Mouse (Mus musculus): Measurements from ENCODE around the gene Tmem273.

Gene Tmem273

DNA sequence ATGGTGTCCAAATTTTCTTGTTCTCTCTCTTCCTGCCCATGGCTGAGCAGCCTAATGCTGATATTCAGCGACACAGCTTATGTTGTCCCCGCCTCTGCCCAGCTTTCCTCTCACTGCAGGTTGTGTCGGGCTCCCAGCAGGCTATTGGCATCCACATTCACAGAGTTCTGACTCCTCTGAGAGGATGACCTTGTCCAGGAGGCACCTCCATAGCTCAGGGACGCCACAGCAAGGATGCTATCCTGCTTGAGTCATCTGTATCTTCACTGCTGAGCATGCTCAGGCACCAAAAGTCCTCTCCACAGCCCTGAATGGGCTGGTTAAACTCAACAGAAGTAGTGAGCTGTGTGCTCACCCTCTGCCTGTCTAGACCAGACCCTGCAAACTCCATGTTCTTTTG, 29.2 kb downstream of the Tmem273 start:
- DNase-seq, result no peak

DNA sequence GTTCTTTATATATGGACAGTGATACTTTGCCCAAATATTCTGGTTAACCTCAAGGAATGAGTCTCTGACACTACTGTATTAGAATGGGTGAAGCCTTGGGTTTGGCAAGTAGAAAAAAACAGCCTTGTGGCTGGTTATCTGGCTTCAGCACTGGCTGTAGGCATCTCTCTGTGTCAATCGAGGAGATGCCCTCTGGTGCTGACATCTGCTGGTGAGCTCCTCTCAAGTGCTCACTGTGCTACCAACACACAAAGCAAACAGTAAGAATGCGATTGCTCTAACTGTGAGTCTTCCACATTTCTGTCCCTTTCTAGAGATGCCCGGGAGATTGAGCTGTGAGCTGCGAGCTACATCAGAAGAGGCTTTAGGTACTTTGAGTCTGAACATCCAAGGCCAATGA, 30.8 kb downstream of the Tmem273 start:
- no peak for DNase-seq

DNA sequence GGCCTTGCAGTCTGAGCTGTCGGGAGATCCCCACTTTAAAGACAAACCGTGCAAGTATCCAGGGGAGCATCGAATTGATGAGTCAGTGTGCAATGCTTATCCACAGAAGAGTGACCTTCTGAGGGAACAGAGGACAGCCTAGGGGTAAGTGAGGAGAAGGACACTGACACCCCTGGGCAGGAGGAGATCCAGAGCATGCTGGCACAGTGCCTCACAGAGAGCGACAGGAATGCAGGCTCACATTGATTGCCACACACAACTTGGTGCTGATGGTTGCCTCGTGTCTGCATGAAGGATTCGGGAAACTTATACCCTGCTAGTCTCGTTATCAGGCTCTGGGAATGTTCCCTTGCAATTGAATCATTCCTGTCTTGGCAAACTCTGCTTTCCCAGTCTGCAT, 31.5 kb downstream of the Tmem273 start:
- DNase-seq, result no peak

DNA sequence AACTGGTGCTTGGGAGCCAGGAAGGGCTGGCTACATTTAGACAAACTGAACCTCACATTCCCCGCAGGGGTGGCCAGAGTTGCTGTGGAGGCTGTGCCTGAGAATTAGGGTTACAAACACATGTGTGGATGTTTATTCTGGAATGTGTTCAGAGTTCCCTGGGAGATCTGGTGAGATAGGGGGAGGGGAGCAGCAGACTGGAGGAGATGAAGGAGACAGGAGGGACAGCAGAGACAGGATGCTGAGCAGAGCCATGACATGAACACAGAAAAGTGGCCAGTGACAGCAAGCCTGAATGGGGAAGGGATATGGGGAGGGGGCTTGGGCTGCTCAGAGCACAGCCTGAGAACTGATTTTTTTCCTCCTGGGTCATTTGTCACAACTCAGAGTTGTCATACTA, 33.5 kb downstream of the Tmem273 start:
- no peak for DNase-seq

DNA sequence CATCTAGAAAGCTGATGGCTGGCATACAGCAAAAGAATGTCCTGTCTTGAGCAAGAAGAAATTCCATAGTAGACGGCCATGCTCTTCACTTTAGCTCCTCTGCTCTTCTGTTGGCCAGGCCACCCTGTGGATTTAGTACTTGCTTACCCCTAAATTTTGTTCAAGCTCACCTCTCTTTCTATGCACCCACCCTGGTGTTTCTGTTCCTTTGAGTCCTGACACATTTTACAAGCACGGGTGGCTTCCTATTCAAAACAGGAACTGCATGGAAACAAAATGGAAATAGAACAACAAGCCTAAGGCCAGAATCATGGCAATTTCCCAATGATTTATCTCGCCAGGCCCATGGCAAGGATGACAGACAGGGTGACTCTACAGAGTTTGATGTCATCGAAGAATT, 37.0 kb downstream of the Tmem273 start:
- no peak for DNase-seq

DNA sequence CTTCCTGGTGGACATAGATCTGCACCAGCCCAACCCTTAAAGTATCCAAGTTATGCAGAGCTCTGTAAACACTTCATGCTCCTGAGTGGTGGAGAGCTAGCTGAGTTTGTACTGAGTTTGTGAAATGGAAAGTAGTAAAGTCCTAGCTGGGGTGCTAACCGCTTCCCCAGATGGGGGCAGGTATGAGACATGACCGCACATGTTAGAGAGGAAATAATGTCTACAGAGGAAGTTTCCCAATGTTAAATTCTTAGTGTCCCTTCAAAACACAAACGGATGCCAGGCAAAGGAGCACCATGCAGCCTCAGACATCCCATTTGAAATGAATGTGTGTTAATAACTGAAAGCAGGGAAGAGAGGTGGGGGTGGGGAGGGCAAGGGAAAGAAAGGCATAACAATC, 38.1 kb downstream of the Tmem273 start:
- no peak for DNase-seq

DNA sequence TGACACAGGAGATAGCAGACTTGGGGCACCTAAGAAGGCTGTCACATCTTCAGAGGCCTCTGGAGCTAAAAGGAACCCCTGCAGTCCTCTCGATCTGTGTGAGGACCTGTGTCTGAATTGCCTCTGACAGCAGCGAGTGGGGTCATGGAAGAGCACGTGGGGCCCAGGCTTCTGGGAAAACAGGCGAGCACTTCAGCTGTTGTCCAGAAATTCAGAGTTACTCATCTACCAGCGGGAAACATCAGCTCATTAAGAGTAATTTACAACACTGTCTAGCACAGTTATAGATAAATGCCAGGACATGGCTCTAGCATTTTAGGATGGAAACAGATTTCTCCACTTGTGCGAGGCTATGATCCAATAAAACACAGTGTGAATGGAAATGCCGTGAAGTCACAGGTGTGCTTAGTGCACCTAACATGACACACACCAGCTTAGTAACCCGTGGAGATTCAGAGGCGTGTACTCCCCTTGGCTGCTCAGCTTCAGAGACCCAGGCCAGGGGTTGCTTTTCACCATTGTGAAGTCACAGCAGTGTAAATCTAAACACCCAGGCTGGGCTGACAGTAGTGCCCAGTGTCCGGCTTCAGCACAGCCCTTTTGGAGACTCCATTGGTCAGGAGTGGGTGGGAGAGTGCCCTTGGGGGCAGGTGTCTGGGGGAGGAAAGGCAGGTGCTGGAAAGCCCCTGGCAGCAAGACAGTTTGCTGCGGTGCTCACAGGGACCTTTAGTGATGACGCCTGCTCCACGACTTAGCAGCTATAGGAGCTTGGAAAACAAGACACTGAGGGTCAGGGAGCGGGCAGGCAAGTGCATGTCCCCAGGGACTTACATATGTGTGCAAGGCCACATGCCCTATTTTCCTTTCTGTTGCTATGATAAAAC, 38.7 kb downstream of the Tmem273 start:
- no peak for DNase-seq

DNA sequence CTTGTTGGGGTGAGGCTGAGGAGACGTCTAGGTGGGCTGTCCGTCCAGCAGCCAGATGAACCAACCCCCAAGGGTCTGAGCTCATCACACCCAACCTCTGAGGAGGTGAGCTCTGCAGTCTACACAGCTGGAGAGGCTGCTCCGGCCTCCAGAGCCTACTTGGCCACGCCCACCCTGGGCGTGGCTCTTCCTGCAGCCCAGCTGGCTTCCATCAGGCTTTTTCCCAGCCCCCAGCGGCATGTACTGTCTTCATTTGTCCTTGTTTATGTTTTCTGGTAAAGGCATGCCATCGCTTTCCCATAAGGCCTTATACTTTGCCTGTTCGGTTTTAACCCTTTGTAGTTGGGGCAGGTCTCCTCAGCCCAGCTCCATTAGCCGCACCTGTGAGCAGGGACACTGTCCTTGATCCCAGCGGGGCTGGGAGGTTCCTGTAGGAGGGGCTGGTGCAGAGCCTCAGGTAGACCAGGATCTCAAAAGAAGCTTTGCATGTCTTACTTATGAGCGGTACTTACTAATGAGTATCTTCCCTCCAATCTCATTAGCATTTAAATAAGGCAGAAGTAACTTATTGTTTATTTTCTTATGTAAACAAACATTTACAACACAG, 39.8 kb downstream of the Tmem273 start:
- no peak for DNase-seq

DNA sequence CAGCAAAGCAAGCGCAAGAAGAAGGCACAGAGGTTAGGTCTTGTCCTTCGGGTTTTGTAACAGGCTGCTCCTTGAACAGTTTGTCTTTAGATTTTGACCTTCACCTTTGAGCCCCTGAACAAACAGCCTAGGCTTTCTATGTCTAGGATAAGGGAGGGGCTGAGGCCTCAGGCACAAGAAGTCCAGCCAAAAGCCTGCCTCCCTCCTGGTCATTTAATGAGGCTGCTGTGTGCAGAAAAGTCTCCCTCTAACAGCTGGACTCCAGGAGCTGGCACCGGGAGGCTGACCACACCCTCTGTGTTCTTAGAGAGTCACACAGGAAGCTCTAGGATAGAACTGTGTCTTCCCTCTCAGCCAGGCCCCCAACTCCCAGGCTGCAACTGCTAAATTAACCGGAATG, 41.4 kb downstream of the Tmem273 start:
- no peak for DNase-seq

DNA sequence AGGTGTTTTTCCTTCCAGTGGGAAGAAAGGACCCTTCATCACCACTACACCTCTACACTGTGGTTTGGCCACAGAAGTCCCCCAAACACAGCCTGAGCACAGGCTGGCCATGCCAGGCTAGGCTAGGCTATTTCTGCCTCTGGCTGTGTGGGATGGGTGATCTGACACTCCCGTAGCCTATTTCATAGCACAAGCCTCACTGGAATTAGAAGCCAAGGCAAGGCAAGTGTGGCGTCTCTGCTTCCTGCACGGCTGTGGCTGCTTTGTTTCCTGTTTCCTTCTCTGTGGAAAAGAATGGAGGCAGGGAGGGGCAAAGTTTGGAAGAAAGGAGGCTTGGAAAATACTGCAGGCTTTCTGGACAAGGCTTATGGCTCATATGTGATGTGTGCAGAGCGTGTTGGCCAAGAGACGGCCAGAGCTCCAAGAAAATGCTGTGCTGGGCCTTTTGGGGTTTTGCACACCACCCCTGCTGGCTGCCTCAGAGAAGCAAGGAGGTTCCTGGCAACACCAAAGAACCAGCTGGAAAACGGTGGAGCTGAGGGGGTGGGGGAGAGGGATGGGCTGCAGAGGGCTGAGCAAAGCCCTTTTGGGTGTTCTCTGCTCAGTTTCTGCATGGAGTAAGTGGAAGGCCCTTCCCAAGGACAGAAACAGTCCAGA, 42.4 kb downstream of the Tmem273 start:
- DNase-seq, result no peak

DNA sequence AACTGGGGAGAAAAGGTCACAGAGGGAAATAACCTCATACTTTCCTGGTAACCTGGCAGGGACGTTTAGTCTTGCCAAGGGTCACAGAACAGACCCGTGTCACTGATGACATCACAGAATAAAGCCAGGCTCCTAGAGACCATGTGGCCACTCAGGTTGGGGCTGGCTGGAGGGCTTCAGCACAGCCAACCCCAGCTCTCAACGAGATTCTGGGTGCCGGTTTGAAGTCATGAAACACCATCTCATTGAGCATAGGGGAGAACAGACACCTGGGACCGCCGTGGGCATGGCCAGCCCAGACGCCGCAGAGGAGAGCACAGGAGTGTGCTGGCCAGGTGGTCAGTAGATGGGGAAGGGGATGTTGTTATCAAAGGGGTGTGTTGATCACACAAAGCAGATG, 48.1 kb downstream of the Tmem273 start, which contains the start of gene Fam170b:
Gene Fam170b, plus strand, starts transcription at position 116 of the 400 bp plus-strand sequence.
- DNase-seq, result no peak

DNA sequence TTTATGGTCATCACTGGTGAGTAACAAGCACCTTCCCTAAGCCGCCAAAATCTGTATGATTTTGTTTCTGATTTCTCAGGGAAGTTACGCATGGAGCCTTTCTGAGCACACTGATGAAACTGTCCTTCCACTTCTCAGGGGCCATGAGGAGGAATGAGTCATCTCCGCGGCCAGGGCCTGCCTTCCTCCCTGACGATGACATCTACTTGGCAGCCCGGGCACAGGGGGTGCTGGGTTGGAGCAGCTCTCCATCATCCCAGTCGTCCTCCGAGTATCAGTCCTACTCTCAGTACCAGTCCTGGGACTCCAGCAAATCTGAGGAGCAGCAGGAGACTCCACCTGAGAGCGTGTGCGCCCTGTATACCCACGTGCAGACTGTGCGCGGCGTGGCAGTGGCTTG, 49.4 kb downstream of the Tmem273 start:
- no peak for DNase-seq

DNA sequence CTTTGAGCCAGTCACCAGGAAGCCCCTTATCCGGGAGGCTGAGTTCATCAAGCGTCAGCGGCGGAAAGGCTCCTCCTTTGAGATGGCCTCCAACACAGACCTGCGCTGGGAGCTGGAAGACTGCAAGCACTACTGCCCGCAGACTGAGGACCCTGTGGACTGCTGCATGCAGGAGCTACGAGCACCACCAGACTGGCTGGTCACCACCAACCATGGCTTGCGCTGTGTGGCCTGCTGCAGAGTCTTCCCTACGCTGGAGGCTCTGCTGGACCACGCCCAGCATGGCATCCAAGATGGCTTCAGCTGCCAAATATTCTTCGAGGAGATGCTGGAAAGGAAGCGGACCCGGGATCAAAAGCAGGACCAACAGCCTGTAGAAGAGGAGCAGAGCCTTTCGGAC, 49.8 kb downstream of the Tmem273 start:
- DNase-seq, result no peak

DNA sequence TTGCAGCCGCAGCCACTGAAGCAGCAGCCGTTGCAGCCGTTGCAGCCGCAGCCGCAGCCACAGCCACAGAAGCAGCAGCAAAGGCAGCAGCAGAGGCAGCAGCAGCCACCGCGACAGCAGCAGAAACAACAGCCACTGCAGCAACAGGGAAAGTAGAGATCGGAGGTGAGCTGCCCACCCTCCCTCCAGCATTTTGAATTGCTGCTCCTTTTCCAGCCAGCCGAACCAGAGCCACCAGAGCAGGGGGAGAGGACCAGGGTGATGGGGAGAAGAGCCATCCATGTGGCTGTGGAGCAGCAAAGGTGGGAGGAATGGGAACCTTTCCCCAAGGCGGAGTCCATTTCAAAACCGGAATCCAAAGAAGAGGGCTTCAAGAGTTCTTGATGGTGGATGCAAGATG, 50.4 kb downstream of the Tmem273 start:
- DNase-seq, result no peak

DNA sequence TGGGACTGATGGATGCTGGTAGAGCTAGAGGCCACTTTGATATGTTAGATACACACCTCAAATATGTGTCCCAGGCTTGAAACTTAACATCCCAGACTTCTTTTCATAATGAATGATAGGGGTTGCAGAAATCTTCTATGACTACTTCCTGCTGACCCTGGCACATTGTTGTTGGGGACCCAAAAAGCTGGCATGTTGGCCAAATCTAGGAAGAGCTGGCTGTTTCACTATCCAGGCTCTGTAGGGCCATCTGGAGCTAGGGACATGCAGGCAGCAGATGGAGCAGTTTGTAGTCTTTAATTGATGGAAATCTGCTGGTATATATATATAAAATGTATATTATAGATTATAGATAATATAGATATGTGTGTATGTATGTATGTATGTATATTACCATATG, 56.3 kb downstream of the Tmem273 start:
- DNase-seq, result no peak

DNA sequence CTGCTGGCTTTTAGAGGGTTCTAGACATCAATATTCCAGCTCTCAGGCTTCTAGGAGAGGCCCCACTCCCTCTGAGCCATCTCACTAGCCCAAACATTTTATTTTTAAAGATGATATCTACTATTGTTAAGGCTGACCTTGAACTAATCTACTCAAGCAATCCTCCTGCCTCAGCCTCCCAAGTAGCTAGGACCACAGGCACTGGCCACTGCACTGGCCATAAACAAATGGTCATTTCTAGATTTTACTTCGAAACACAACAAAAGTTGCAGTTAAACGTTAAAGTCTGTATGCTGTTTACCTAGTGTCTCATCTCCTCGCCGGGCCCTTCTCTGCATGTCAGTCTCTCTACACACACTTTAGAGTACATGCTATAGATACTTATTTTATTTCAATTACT, 68.3 kb downstream of the Tmem273 start:
- no peak for DNase-seq

DNA sequence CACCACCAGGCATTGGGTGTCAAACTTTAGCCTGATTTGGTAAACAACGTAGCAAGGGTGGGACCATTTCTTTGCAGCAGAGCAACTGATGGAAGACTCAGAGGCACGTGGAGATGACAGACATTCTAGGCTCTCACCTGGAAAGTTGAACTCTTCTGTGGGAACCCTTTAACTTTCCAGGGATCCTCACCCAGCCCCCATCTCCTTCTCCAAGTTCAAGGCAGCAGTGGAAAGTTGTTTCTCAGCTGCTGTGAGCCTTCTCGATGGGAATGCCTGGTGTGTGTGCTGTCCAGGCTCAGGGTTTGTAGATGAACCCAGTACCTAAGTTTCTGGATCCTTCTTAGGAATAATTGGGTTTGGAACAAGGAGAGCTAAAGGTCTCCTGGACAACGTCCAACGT, 70.5 kb downstream of the Tmem273 start:
- DNase-seq, result no peak

DNA sequence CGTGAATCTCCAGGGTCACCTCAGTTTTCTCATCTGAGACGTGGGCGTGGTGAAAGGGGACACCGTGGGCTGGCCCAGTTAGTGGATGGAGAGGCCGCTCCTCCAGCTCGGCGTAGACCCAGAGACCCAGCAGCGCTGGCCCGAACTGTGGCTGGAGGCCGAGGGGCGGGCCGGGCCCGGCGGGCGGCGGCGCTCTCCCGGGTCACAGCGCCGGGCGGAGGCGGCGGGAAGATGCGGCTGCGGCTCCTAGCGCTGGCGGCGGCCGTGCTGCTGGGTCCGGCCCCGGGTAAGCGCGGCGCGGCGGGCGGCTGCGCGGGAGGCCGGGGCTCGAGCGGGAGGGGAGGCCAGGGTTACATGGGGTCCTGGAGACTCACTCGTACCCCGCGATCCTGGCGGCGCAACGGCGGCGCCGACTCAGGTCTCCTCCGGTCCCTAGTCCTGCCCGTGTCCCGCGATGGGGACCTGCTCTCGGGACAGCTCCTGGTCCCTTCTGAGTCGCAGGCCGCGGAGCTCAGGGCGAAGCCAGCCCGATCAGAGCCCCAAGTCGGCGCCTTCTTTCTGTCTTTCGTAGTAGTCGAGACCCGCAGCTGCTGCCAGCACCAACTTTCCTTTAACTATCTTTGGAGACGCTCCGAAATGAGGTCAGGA, 71.0 kb downstream of the Tmem273 start, which contains the start of gene Vstm4:
Gene Vstm4, plus strand, starts transcription at position 76 of the 648 bp plus-strand sequence.
- peak; percentile 28 for DNase-seq

DNA sequence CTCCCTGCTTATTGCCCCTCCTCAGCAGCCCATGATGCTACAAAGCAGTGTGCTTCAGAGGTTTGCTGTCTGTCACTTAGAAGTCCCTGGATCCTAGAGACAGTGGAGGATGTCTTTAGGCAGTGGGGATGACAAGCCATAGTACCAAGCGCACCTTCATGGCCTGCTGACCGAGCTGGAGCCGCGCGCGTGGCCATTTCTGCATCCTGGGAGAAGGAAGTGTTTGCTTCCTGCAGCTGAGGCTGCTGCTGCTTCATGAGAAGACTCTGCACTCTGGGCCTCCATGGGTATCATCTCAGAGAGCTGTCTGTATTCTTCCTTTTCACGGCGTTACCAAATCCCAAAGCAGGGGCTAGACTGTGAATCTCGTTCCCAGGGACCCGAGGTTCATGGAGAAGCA, 72.6 kb downstream of the Tmem273 start:
- DNase-seq, result no peak

DNA sequence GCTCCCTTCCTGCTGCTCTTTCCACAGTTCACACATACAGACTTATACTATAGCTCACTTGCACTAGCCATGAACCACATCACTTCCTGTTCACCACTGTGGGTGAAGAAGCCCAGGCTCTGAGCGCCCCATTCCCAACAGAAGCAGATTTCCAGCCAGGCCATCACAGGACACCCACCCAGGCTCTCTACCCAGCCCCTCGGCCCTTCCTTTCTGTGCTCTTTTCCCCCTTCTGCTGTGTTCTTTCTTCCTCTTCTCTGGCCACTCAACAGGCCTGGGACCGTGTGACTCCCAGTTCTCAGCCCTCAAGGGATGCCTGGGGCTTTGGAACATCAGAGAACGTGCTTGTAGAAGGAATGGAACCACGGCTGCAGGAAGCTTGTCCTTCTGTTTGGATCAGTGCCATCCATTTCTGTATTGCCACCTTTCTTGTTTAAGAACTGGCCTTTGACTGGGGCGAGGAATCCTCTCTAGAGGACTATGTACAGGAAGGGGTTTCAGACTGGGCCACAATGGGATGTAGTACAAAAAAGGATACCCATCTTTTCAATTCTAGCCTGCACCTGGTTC, 73.3 kb downstream of the Tmem273 start:
- DNase-seq, result no peak

DNA sequence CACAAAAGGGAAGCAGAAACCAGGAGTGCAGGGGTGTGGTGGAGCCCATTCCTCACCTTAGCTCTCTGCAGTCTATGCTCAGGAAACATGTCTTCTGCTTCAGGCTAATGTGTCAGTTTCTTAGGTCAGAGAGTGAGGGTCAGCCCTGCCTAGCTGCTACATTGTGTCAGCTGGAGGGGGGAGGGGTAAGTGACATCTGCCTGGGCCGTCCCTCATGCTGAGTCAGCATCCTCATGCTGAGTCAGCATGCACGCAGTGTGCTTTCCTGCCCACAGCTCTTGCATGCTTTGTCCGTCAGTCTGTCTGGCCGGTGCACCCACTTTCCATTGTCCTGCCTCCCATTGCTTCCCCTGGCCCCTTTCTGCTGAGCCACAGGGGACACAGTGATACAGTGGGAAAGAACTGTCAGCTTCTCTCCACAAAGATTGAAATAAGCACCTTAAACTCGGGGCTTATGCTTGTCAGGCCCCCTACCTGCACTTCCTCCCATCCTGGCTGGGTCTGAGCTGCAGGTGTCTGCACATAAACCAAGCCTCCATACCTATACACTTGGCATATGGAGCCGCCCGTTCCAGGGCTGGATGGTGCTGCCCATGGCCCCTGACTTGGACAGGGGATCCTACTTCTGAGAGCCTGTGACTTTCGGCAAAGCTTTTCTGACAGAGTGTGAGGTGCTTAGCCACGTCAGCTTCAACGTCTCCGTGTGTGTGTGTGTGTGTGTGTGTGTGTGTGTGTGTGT, 74.2 kb downstream of the Tmem273 start:
- no peak for DNase-seq

DNA sequence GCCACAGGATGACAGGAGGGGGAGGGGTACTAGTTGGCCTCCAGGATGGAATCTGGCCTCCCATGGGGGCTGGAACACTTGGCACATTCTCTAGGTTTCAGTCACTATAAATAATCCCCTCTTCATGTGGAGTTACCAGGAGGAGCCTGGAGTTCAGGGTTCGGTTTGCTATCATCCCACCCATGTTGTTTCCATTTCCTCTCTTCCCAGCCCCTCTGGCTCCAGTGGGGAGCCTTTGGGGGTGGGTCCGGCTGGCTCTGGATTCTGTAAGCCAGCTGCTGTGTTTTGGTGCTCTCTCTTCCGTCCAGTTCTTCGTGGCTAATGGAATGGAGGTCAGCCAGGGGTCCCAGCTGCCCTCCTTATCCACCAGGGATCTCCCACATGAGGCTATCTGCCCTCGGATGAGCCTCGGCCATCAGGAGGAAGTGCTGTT, 75.4 kb downstream of the Tmem273 start:
- DNase-seq, result no peak

All from thymus, postnatal 4 days (tissue).